Mouse (Mus musculus): ENCODE results near the gene Hibadh. TPM values are rescaled to one million over a fixed set of nuclear protein-coding genes. Genes with fewer than 3 reads are reported as not detected.

Gene Hibadh
- polyA plus RNA-seq, 1 experiment: 23.8 TPM

- TF ChIP-seq POLR2A (IDR thresholded peaks at IDR 0.05; ENCODE audit: control insufficient read depth, low read depth, low read length): no peak
- TF ChIP-seq CTCF (IDR thresholded peaks at IDR 0.05; ENCODE audit: control insufficient read depth, insufficient read depth, insufficient replicate concordance, low read depth, low read length): no peak
Observed at GRCm38 (mm10) chr6:52501479-52501878, 138.7 kb downstream of the Hibadh start.

More at GRCm38 (mm10) chr6:52501479-52501878, 138.7 kb downstream of the Hibadh start:
- Histone ChIP-seq H3K36me3 (ENCODE audit: control insufficient read depth, insufficient read depth, low read length) (no peaks in the 10 kb centered on the region), H3K4me1 (ENCODE audit: control insufficient read depth, insufficient read depth, low read length) (no peaks in the 10 kb centered on the region), H3K4me3 (ENCODE audit: control insufficient read depth, low read depth, low read length) (no peak overlapping the region), H3K27me3 (ENCODE audit: control insufficient read depth, insufficient read depth, low read length) (no peaks in the 10 kb centered on the region), H3K27ac (ENCODE audit: control insufficient read depth, insufficient read depth, low read depth, low read length) (no peak overlapping the region)

Other genes starting within 250 kb of the Hibadh start
- 152 and 179 TPM in 2 replicates for gene Tax1bp1, start 73.3 kb upstream of the Hibadh start, polyA plus RNA-seq (2012; rRNA removed)